Mouse (Mus musculus) v-Abl transformed pro-B cells (cell line): Measurements from ENCODE around the gene Enox1.

Source experiments
- in situ Hi-C, 2 experiments: fragments of 400-800 bp; cut with MboI; formaldehyde crosslinking; loops; one replicate each; pipeline ENCODE4 v1.15.1; 2025; ENCODE audit not compliant: unreplicated experiment in 2 of 2

Enox1 gene

GRCm38 (mm10) chr14:77272248-77272930, 115.8 kb downstream of the Enox1 start:
- in situ Hi-C loops = no loop called here

- in situ Hi-C loops = no loop called here
These were observed 116.4 kb downstream of the Enox1 start for GRCm38 (mm10) chr14:77272931-77273446.

GRCm38 (mm10) chr14:77273721-77274120, 117.2 kb downstream of the Enox1 start:
- in situ Hi-C loops = no loop called here

- in situ Hi-C loops = no loop called here
These were observed 119.0 kb downstream of the Enox1 start for GRCm38 (mm10) chr14:77275607-77276006.

GRCm38 (mm10) chr14:77279143-77279542, 122.6 kb downstream of the Enox1 start:
- in situ Hi-C loops = no loop called here

- in situ Hi-C loops = no loop called here
These were observed 123.9 kb downstream of the Enox1 start for GRCm38 (mm10) chr14:77280454-77280853.

- in situ Hi-C loops = no loop called here
These were observed 124.3 kb downstream of the Enox1 start for GRCm38 (mm10) chr14:77280893-77281292.

- in situ Hi-C loops = no loop called here
These were observed 127.4 kb downstream of the Enox1 start for GRCm38 (mm10) chr14:77283939-77284338.

GRCm38 (mm10) chr14:77285453-77285852, 128.9 kb downstream of the Enox1 start:
- in situ Hi-C loops = no loop called here

- in situ Hi-C loops = no loop called here
These were observed 135.2 kb downstream of the Enox1 start for GRCm38 (mm10) chr14:77291756-77292155.

GRCm38 (mm10) chr14:77297039-77297438, 140.5 kb downstream of the Enox1 start:
- in situ Hi-C loops = no loop called here

GRCm38 (mm10) chr14:77298327-77298726, 141.8 kb downstream of the Enox1 start:
- in situ Hi-C loops = no loop called here

- in situ Hi-C loops = no loop called here
These were observed 153.0 kb downstream of the Enox1 start for GRCm38 (mm10) chr14:77309571-77309970.

- in situ Hi-C loops = no loop called here
These were observed 154.9 kb downstream of the Enox1 start for GRCm38 (mm10) chr14:77311456-77311855.

- in situ Hi-C loops = no loop called here
These were observed 162.8 kb downstream of the Enox1 start for GRCm38 (mm10) chr14:77319396-77319795.

GRCm38 (mm10) chr14:77324348-77324747, 167.8 kb downstream of the Enox1 start:
- in situ Hi-C loops = no loop called here

GRCm38 (mm10) chr14:77327693-77328092, 171.1 kb downstream of the Enox1 start:
- in situ Hi-C loops = no loop called here

- in situ Hi-C loops = no loop called here
These were observed 173.2 kb downstream of the Enox1 start for GRCm38 (mm10) chr14:77329791-77330190.

GRCm38 (mm10) chr14:77343662-77344340, 187.2 kb downstream of the Enox1 start:
- in situ Hi-C loops = no loop called here

- in situ Hi-C loops = no loop called here
These were observed 189.7 kb downstream of the Enox1 start for GRCm38 (mm10) chr14:77346296-77346695.

GRCm38 (mm10) chr14:77351803-77352352, 195.3 kb downstream of the Enox1 start:
- in situ Hi-C loops = no loop called here

- in situ Hi-C loops = no loop called here
These were observed 206.1 kb downstream of the Enox1 start for GRCm38 (mm10) chr14:77362662-77363061.
